Mouse (Mus musculus) urinary bladder, postnatal 14 days (tissue): Measurements from ENCODE around the gene Akap5.

Source experiments
- DNase-seq: peaks from one replicate; pipeline ENCODE4 v3.0.0; 2021; ENCODE audit warnings: low spot score

Gene Akap5

GRCm38 (mm10) chr12:76324679-76325431, at the start of gene Akap5:
Akap5 (plus strand) TSS chr12:76324891.
- DNase-seq, result peak; percentile 38

DNA sequence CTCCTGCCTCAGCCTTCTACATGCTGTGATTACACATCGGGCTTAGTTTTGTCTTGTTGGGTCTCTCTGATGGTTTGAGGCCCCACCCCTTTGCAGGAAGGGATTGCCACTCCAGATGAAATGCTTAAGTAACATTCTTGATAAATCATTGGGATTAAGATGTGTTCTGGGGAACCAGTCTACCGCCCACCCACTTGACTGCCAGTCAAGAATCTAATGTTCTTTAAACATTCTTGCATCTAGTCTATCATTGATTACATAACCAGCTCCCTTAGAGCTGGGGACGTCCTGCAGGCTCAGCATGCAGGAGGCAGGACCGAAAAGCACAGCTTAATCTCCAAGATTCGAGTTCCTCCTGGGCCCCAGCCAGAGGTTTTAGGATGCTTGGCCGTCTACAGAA, 46.5 kb upstream of the Akap5 start:
- no peak for DNase-seq

DNA sequence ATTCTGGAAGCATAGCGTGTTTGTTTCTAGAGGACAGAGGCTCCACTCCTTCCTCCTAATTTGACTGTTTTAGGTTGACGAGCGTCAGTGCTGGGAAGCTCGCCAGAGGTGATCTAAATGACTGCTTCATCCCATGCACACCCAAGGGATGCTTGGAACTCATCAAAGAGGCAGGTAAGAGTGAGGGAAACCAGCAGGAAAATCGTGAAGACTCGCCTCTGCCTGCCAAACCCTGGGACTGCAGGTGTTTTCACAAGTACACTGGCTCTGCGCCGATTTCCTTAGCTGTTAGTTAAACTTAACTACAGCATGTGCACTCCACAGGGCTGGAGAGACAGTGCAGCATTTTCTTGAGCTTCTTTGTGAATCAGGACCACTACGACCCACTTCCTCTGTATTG, 44.1 kb upstream of the Akap5 start:
- DNase-seq, result no peak

GRCm38 (mm10) chr12:76281111-76281660, 43.5 kb upstream of the Akap5 start:
- DNase-seq, result no peak

GRCm38 (mm10) chr12:76282132-76282531, 42.6 kb upstream of the Akap5 start:
- DNase-seq, result no peak

DNA sequence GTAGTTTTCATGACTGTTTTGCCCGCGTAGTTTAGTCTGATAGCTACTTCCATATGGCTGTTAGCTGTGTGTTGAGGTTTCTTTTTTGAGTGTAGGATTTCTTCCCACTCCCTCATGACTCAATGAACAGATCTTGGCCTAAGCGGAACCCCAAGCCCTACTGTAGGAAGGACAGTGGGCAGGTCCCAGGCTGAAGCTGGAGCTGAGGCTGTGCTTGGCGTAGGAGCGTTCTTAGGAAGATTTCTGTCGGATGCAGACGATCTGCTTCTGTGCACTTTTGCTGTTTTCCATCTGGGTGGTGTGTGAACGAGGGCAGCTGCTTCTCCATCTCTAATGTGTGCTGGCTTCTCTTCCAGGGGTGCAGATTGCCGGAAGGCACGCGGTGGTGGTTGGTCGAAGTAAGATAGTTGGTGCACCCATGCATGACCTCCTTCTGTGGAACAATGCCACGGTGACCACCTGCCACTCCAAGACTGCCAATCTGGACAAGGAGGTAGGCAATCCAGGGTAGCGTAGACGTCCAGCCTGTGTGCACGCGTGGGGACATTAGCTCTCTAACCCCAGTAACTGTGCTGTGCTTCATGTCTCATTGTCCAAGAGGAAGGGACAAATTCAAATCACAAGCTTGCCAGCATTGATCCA, 42.0 kb upstream of the Akap5 start:
- DNase-seq, result no peak

- no peak for DNase-seq
These were observed 39.3 kb upstream of the Akap5 start for GRCm38 (mm10) chr12:76285418-76285817.

- DNase-seq, result no peak
These were observed 36.7 kb upstream of the Akap5 start for GRCm38 (mm10) chr12:76287986-76288385.

- no peak for DNase-seq
These were observed 36.2 kb upstream of the Akap5 start for GRCm38 (mm10) chr12:76288494-76288893.

DNA sequence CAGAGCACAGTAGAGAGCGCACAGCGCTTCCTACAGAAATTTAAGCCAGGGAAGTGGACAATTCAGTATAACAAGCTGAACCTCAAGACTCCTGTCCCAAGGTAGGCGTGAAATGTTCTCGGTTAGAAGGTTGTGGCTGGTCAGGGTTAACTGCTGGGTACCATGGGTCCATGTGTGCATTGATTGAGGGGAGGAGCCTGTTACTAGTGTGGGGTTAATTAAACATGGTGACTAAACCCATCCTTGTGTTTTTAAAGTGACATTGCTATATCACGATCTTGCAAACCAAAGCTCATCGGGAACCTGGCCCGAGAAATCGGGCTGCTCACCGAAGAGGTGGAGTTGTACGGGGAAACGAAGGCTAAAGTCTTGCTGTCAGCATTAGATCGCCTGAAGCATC, 35.3 kb upstream of the Akap5 start:
- no peak for DNase-seq

DNA sequence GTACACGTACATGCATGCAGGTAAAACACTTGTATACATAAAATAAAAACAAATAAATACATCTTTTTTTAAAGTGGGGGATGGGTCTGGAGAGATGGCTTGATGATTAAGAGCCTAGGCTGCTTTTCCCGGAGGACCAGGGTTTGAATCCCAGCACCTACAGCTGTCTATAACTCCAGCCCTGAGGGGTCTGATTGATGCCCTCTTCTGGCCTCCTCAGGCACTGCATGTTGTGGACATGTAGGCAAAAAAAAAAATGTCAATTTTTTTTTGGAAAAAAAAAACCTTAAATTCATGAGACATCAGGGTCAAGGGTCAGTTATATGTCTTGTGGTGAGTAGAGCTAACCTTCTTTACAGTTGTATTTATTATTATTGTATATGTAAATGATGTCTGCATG, 34.4 kb upstream of the Akap5 start:
- no peak for DNase-seq

DNA sequence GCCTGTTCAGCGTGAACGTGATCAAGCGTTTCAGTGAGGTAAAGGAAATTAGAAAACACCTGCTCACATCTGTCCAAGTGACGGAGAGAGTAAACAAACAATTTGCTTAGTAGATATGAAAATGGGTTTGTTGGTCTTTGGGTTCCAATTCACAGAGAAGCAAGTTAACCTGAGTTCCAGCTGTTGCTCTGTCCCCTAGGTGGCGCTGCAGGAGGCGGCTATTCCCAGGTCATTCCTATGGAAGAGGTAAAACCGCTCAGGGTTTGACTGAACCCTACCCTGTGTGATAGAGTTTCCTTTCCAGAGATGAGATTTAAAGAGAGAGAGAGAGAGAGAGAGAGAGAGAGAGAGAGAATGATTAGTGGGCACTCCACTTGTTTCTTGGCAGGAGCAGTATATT, 31.5 kb upstream of the Akap5 start:
- peak; percentile 72 for DNase-seq

- no peak for DNase-seq
These were observed 26.9 kb upstream of the Akap5 start for GRCm38 (mm10) chr12:76297830-76298229.

DNA sequence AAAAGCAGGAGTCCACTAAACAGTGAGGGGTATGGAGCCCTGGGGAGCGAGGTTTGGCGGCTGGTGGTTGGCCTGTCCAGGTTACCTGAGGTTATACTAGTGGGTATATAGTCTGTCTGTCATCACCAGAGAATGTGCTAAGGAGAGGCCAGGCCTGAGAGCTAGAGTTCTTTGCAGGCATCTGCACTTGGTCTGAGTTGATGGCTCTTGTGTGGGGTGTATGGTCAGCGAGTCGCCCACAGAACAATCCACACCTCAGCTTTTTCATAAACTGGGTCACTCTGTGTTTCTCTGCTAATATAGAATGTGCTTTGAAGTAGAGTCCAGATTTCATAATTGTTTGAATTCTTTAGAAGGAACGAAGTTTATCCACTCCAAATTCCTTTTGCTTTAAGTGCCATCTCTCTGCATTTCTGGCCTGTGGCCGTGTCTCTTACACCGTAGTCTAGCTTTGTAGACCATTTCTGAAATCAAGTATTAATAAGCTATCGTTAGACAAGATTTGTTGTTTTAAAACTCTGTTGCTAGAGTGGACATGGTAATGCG, 25.3 kb upstream of the Akap5 start:
- DNase-seq, result no peak

DNA sequence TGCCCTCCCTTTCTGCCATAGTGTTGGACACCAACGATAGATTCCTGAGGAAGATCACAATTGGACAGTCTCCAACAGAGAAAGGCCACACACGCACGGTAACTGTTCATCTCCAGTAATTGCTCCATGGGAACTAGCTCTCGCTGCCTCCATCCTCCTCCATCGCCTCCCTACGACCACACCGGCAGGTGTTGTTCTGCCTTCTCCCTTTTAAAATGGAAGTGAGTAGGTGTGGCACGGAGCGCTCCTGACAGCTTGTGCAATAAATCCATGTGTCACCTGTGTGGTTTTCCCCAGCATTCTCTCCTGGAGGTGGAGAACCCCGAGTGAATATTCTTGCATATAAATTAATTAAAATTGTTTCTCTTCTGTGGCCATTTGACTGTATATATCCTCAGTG, 24.3 kb upstream of the Akap5 start:
- no peak for DNase-seq

GRCm38 (mm10) chr12:76303474-76303873, 21.2 kb upstream of the Akap5 start:
- no peak for DNase-seq

DNA sequence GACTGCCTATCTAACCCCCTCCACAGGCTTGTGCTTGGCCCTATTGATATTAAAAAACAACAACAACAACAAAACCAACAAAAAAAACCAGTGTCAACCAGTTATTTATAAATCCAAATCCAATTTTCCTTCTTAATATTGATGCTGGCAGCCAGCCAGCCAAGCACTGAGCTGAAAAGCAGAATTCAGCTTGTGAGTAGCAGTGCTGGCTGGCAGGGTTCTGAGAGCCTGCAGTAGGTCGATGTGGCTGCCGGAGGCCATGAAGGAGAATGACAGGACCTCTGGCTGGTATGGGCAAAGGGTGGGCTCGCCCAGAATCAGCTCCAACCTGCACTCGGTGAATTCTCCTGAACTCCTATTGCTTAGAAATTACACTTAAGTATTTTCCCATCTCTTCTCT, 20.5 kb upstream of the Akap5 start:
- DNase-seq, result no peak

DNA sequence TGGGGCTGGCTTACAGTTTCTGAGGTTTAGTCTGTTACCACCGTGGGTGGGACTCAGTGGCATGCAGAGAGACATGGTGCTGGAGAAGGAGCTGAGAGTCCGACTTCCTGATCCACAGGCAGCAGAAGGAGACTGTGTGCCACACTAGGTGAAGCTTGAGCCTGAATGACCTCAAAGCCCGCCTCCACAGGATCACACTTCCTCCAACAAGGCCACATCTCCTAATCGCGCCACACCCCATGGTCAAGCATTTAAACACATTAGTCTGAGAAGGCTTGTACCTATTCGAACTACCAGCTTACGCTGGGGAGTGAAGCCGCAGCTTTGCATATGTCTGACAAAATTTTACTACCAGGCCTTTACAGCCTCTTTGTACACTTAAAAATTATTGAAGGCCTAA, 19.6 kb upstream of the Akap5 start:
- no peak for DNase-seq

GRCm38 (mm10) chr12:76306852-76307561, 17.7 kb upstream of the Akap5 start:
- no peak for DNase-seq

DNA sequence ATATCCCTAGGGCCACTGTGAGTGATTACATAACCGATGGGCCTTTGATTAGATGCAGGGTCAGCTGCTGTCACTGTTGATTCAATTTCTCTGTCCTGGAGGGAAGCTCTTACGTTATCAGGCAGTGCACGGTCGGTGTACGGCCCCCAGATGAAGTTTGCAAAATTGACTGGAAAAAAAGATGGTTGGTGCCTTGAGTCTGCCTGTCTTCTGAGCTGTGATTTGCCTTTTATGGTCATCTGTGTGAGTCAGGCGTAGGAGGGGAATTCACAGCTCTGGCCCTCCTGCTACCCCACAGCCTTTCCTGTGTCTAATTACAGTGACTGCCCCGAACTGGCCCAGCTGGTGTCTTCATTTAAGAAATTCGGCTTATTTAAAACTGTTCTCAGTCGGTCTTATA, 16.7 kb upstream of the Akap5 start:
- peak; percentile 33 for DNase-seq

DNA sequence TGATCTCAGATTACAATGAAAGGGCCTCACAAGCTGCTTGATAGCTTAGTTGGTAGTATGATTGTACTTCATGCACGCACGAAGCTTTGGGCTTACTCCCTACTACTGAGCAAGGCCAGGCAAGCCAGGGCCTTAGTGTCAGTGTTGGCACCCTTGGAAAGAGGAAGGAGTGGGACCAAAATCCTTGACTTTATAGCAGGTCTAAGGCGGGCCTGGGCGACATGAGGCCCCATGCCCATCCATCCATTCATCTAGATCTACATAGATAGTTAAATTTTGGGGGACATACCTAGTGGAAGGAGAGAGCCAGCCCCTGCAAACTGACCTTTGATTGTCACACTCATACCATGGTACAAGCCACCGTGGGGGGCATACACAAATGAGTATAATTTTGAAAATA, 16.3 kb upstream of the Akap5 start:
- DNase-seq, result no peak

- DNase-seq, result no peak
These were observed 14.7 kb upstream of the Akap5 start for GRCm38 (mm10) chr12:76310007-76310406.

GRCm38 (mm10) chr12:76310633-76311032, 14.1 kb upstream of the Akap5 start:
- no peak for DNase-seq
